Mouse (Mus musculus) lung, embryonic 14.5 days (tissue): Measurements from ENCODE around the gene Adgrg3. TPM values are rescaled to one million over a fixed set of nuclear protein-coding genes. Genes with fewer than 3 reads are reported as not detected.

Experiments used
- ATAC-seq: fragments of 200-750 bp; cut with Nextera tagmentation; 2 replicates; pipeline ENCODE4 v1.8.0; 2017; ENCODE audit warnings: mild to moderate bottlenecking, moderate TSS enrichment, moderate library complexity; ENCODE audit not compliant: insufficient read depth
- DNase-seq: peaks from one replicate; pipeline ENCODE4 v3.0.0-alpha.2; 2015
- H3K27ac ChIP-seq: fragments of 300-500 bp; sonication (generic); 2 replicates; pipeline ENCODE4 v1.5.1; 2014; ENCODE audit warnings: low read depth, mild to moderate bottlenecking, moderate library complexity
- H3K27me3 ChIP-seq: fragments of 300-500 bp; sonication (generic); 2 replicates; pipeline ENCODE4 v1.6.1; 2014; ENCODE audit warnings: low read length, control low read depth; ENCODE audit not compliant: insufficient read depth
- H3K36me3 ChIP-seq: fragments of 300-500 bp; sonication (generic); 2 replicates; pipeline ENCODE4 v1.6.1; 2014; ENCODE audit warnings: control low read depth; ENCODE audit not compliant: insufficient read depth
- H3K4me1 ChIP-seq: fragments of 300-500 bp; sonication (generic); 2 replicates; pipeline ENCODE4 v1.6.1; 2014; ENCODE audit warnings: antibody characterized with exemption, control low read depth; ENCODE audit not compliant: insufficient read depth
- H3K4me2 ChIP-seq: fragments of 300-500 bp; sonication (generic); 2 replicates; pipeline ENCODE4 v1.6.1; 2014; ENCODE audit warnings: mild to moderate bottlenecking
- H3K4me3 ChIP-seq: fragments of 300-500 bp; sonication (generic); 2 replicates; pipeline ENCODE4 v1.5.1; 2014; ENCODE audit warnings: low read depth, low read length
- H3K9ac ChIP-seq: fragments of 300-500 bp; sonication (generic); 2 replicates; pipeline ENCODE4 v1.6.1; 2014
- H3K9me3 ChIP-seq: fragments of 300-500 bp; sonication (generic); 2 replicates; pipeline ENCODE4 v1.6.1; 2016; ENCODE audit warnings: low read depth, low read length, control low read depth
- CTCF ChIP-seq: IDR thresholded peaks from 2 replicates; pipeline ENCODE4 v1.5.1; 2016; ENCODE audit warnings: antibody characterized with exemption, low read depth
- WGBS: fragments of 180-500 bp; shearing (Covaris S2); extraction: QIAGEN DNeasy Blood & Tissue Kit; methylation state at CpG from one replicate; pipeline ENCODE4 v1.1.7; 2014; 5-methylcytosine and 5-hydroxymethylcytosine counted together
- polyA plus RNA-seq: library from polyadenylated mRNA; unstranded; fragments of >200 nt; fragmentation: Nextera tagmentation; extraction: Ambion mirVana; gene quantifications from 2 replicates; pipeline ENCODE4 v1.2.1, GENCODE M21; 2014

Gene Adgrg3
- polyA plus RNA-seq, 1 experiment from 2014 or later = 4.0 TPM

- no peaks in the 10 kb centered on the region for H3K9me3 ChIP-seq
- H3K4me2 ChIP-seq = no peak overlapping the region
- DNase-seq (peak; percentile 44), ATAC-seq (no peak)
- 56% methylated on average over 5 of the region's 5 CpGs for WGBS
- no peaks in the 10 kb centered on the region for H3K27me3 ChIP-seq
- no peak overlapping the region for H3K4me3 ChIP-seq
- peak overlapping the region; percentile 63; the same call in 1 of the 2 replicates for H3K27ac ChIP-seq
- TF ChIP-seq CTCF = no peak
- H3K36me3 ChIP-seq = no peaks in the 10 kb centered on the region
- H3K4me1 ChIP-seq = peaks cover 13% of the 10 kb centered on the region; the same call in 1 of the 2 replicates
- no peak overlapping the region for H3K9ac ChIP-seq
Observed at GRCm38 (mm10) chr8:94992534-94992933, 25.0 kb upstream of the Adgrg3 start.

GRCm38 (mm10) chr8:94992996-94993724, 24.3 kb upstream of the Adgrg3 start:
- Histone ChIP-seq H3K36me3 (no peaks in the 10 kb centered on the region), H3K4me2 (no peak overlapping the region), H3K4me1 (peaks cover 13% of the 10 kb centered on the region; the same call in 1 of the 2 replicates), H3K9ac (no peak overlapping the region), H3K27me3 (no peaks in the 10 kb centered on the region), H3K9me3 (no peaks in the 10 kb centered on the region), H3K4me3 (no peak overlapping the region), H3K27ac (peak overlapping the region; percentile 63; the same call in 1 of the 2 replicates)
- WGBS = 63% methylated on average over 9 of the region's 9 CpGs
- DNase-seq (no peak), ATAC-seq (no peak)
- TF ChIP-seq CTCF = no peak

DNA sequence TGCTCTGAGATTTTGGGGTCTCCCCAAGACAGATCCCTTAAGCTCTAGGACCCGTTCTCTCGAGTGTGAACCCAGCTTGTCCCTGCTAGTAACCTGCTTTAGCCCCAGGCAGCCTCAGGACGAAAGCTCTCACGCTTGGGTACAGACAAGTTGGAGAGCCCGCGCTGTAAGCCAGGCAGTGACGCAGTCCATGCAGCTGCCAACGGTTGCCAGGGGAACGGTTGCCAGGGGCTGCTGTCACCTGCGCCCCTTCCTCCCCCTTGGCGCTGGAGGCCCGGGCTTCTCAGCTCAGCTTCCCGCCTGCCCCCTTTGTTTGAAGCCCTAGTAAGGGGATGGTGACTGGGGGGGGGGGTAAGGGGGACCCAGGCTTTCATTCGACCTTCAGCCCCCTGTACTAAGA, 23.5 kb upstream of the Adgrg3 start:
- Histone ChIP-seq H3K4me2 (no peak overlapping the region), H3K9ac (no peak overlapping the region), H3K4me1 (peaks cover 13% of the 10 kb centered on the region; the same call in 1 of the 2 replicates), H3K9me3 (no peaks in the 10 kb centered on the region), H3K4me3 (no peak overlapping the region), H3K36me3 (no peaks in the 10 kb centered on the region), H3K27me3 (no peaks in the 10 kb centered on the region), H3K27ac (no peak overlapping the region)
- no peak for TF ChIP-seq CTCF
- DNase-seq = peak; percentile 77
- WGBS = 4% methylated on average over 14 of the region's 14 CpGs
- ATAC-seq = peak; percentile 68

DNA sequence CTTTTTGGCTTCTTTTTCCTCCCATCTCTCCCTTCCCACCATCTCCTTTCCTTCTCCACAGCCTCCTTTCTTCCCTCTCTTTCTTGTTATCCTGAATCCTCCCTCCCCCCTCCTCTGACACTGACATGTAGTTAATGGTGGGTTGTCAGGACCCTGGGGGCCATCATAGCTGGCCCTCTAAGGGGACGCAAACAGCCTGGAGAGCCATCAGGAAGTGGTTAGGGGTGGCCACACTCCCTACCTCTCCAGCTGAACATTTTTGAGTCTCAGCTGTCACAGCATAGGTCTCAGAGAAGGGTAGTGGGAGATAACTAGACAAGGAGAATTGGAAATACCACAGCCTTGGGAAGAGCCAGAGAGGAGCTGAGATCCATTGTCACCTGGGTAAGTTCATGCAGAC, 23.0 kb upstream of the Adgrg3 start:
- no peak for DNase-seq
- Histone ChIP-seq H3K4me1 (peaks cover 13% of the 10 kb centered on the region; the same call in 1 of the 2 replicates), H3K36me3 (no peaks in the 10 kb centered on the region), H3K27ac (no peak overlapping the region), H3K9ac (no peak overlapping the region), H3K27me3 (no peaks in the 10 kb centered on the region), H3K4me3 (no peak overlapping the region), H3K9me3 (no peaks in the 10 kb centered on the region), H3K4me2 (no peak overlapping the region)
- no peak for ATAC-seq
- 54% methylated on average over 1 of the region's 1 CpGs for WGBS
- no peak for TF ChIP-seq CTCF

DNA sequence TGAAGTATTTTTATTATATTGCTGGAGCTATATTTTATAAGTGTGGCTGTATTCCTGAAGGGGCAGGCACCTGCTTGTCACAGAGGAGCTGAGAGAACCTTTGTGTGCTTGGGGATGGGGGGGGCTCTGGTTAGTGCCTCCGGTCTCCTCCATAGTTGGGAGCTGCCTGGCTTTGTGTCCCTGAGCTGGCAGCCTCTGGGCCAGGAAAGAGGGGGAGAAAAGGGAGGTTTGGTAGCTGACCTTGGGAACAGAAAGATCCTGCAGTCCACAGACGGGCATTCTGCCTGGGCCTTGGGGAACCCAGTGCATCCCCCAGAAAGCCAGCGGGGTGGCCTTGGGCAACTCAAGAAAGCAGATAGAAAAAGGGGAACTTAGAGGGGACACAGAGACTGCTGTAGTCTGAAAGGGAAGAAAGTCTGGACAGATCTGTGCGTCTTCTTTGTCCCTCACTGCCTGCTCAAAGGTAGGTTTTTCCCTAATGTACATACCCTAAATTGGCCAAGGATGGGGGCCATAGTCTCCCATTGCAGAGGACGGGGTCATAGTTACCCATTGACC, 22.1 kb upstream of the Adgrg3 start:
- TF ChIP-seq CTCF = no peak
- Histone ChIP-seq H3K4me3 (no peak overlapping the region), H3K27ac (no peak overlapping the region), H3K4me1 (peaks cover 16% of the 10 kb centered on the region; the same call in 1 of the 2 replicates), H3K9me3 (no peaks in the 10 kb centered on the region), H3K9ac (no peak overlapping the region), H3K36me3 (no peaks in the 10 kb centered on the region), H3K4me2 (no peak overlapping the region), H3K27me3 (no peaks in the 10 kb centered on the region)
- no peak for ATAC-seq
- WGBS = 85% methylated on average over 5 of the region's 5 CpGs
- DNase-seq = no peak

GRCm38 (mm10) chr8:94996037-94996436, 21.5 kb upstream of the Adgrg3 start:
- H3K27ac ChIP-seq = no peak overlapping the region
- H3K4me3 ChIP-seq = no peak overlapping the region
- no peak overlapping the region for H3K9ac ChIP-seq
- no peaks in the 10 kb centered on the region for H3K36me3 ChIP-seq
- peaks cover 16% of the 10 kb centered on the region; the same call in 1 of the 2 replicates for H3K4me1 ChIP-seq
- no peak for TF ChIP-seq CTCF
- 74% methylated on average over 12 of the region's 12 CpGs for WGBS
- ATAC-seq = no peak
- no peaks in the 10 kb centered on the region for H3K9me3 ChIP-seq
- H3K27me3 ChIP-seq = no peaks in the 10 kb centered on the region
- no peak for DNase-seq
- no peak overlapping the region for H3K4me2 ChIP-seq
